Mouse (Mus musculus) spleen, adult 2 months (tissue): Measurements from ENCODE around the gene Fhad1.

ENCODE experiments used
- CTCF ChIP-seq: fragments of 200-500 bp; IDR thresholded peaks from 2 replicates; pipeline ENCODE4 v1.5.1; 2011; ENCODE audit warnings: mild to moderate bottlenecking, inconsistent platforms; ENCODE audit not compliant: insufficient read depth, insufficient read length, insufficient replicate concordance; ENCODE audit errors: extremely low read depth
- POLR2A ChIP-seq: fragments of 200-500 bp; IDR thresholded peaks from 2 replicates; pipeline ENCODE4 v1.6.1; 2011; ENCODE audit warnings: low read depth, low read length, inconsistent platforms

DNA sequence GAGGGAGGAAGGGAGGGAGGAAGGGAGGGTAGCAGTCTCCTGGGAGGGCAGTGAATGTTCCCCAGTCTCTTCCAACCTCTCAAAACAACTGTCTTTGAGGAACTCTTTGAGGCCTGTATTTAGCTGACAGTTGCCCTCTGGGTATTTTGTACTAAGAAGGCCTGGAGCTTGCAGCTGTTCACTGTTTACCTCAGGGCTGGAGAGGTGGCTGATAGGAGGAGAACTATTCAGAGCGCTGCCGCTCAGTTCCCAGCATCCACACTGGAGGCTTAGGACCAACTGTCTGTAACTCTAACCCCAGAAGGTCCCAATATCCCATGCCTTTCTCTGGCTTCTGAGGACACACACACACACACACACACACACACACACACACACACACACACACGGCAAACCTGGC is 117.0 kb downstream of the Fhad1 start:
- no peak for TF ChIP-seq POLR2A
- TF ChIP-seq CTCF, result no peak
